Mouse (Mus musculus): Measurements from ENCODE around the gene Gria2.

Gria2 gene

DNA sequence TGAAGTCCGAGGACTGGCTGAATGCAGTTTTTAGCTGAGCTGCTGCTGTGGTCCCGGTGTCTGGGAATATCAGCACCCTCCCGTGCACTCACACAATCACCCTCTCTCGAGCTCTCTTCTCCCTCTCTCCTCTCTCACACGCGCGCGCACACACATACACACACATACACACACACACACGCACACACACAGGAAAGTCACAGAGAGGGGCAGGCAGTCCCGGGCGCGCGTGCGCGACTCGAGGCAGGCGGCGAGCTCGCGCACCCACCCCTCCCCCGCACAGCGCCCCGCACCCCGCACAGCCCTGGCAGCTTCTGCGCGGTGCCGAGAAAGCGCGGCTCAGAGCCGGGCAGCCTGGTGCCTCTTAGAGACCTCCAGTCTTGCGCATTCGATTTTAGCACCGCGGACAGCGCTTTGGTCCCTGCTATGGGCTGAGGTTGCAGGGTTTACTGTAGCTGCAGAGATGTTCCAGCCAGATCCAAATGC lies at the start of gene Gria2:
TSS of gene Gria2 (minus strand) at position 240 of the 486 bp plus-strand sequence.
- peak; percentile 78 for ATAC-seq (ENCODE audit: insufficient number of reproducible peaks, low FRiP score, low TSS enrichment)

- ATAC-seq (ENCODE audit: insufficient number of reproducible peaks, low FRiP score, low TSS enrichment) = no peak
Observed at GRCm38 (mm10) chr3:80850947-80851346, 48.3 kb upstream of the Gria2 start.

DNA sequence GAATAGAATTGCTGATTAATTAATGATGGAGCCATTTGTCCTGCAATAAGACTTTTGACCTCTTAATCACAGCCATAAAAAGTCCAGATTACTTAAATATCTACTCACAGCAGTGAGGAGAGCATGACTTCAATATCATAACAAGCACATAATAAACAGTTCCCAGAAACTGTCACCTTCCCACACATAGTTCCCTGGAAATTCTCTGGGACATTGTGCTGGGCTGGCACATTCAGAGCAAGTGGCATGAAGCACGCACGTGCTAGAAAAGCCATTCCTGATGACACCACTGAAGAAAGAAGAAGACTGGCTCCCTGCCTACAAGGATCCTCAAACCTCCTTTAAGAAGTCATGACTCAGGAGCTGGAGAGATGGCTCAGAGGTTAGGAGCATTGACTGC lies 43.0 kb upstream of the Gria2 start:
- no peak for ATAC-seq (ENCODE audit: insufficient number of reproducible peaks, low FRiP score, low TSS enrichment)

DNA sequence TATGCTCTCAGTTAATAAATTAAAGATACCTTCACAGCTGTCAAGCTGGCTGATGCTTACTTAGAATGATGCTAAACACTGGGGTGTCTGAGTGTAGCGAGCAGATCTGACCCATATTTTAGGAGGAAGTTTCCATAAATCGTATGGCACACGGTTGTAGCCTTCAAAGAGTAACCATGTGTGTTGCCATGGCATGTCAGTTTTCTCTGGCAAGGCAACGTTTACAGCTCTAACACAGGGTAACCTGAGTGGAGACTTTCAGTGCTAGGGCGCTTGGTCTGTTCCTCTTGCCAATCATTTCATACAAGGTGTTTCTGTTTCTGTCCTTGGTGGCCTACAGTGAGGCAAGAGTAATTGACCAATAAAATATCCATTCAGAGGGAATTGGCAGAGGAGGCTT lies 37.2 kb upstream of the Gria2 start:
- ATAC-seq (ENCODE audit: insufficient number of reproducible peaks, low FRiP score, low TSS enrichment) = no peak

- no peak for ATAC-seq (ENCODE audit: insufficient number of reproducible peaks, low FRiP score, low TSS enrichment)
Observed at GRCm38 (mm10) chr3:80837583-80837982, 34.9 kb upstream of the Gria2 start.

GRCm38 (mm10) chr3:80823975-80824374 lies 21.3 kb upstream of the Gria2 start:
- no peak for ATAC-seq (ENCODE audit: insufficient number of reproducible peaks, low FRiP score, low TSS enrichment)

DNA sequence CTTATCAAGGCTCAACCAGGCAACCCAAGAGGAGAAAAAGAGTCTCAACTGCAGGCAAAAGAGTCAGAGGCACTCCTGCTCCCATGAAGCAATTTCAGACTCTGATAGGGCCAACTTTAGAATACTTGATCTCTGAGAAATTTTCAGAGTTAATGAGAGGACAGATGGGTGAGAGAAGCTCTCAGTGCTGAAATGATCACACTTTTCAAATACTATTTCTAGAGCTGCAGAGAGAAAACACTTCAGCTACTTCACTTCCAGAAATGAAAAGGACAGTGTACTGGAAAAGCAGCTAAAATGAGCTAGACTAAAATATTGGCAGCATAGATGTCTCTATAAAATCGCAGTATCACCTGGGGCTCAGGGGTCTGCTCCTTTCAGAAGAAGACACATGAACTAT lies 16.0 kb upstream of the Gria2 start:
- no peak for ATAC-seq (ENCODE audit: insufficient number of reproducible peaks, low FRiP score, low TSS enrichment)

DNA sequence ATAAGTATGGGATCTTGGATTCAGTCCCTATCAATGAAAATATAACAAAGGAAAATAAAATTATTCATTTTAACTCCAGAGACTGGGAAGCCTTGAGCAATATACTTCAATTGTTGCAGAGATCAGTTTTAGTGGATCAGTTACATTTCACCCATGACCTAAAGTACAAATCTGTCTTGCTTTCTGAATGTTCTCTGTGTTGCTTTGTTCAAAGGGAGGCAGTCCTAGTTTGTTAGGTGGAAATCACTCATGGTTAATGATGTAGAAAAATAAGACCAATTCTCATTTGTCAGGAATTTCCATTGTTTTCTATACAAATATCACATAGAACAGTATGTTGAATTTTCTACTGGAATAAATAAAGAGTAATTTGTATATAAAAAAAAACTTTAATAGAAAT lies 11.1 kb upstream of the Gria2 start:
- no peak for ATAC-seq (ENCODE audit: insufficient number of reproducible peaks, low FRiP score, low TSS enrichment)

DNA sequence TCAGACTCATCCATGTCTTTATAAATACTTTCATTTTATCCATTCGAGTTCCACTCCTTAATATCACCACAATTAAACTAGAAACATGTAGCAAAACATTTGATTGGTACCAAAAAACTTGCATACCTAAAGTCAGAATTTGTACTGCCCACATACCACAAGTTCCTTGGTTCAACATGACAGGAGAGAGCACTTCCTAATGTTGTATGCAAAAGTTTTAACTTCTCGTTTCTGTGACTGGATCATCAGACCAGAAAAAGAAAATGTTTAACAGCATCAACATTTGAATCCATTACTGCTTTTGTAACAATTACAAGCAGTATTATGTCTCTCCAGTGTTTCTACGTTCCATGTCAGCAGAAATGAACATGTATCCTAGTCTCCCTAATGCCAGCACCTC lies 9.6 kb upstream of the Gria2 start:
- ATAC-seq (ENCODE audit: insufficient number of reproducible peaks, low FRiP score, low TSS enrichment) = no peak

- no peak for ATAC-seq (ENCODE audit: insufficient number of reproducible peaks, low FRiP score, low TSS enrichment)
Observed at GRCm38 (mm10) chr3:80805327-80805726, 2.7 kb upstream of the Gria2 start.

DNA sequence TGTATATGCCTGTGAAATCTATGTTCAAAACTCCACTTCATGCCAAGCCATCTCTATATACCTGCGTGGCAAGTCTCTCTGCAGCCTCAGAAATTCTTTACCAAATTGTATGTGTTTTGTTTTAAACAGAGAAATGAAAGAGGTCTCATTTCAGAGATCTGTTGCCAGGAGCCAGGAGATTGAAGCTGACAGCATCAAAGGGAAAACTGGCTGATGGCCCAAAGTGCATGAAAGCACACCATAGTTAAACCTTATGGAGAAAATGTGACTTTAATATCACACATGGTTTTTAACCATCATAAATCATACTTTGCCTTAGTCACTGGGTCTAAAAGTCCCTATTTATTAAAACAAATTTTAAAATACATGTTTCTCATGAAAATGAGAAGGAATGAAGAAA lies 1.2 kb upstream of the Gria2 start:
- ATAC-seq (ENCODE audit: insufficient number of reproducible peaks, low FRiP score, low TSS enrichment) = no peak

DNA sequence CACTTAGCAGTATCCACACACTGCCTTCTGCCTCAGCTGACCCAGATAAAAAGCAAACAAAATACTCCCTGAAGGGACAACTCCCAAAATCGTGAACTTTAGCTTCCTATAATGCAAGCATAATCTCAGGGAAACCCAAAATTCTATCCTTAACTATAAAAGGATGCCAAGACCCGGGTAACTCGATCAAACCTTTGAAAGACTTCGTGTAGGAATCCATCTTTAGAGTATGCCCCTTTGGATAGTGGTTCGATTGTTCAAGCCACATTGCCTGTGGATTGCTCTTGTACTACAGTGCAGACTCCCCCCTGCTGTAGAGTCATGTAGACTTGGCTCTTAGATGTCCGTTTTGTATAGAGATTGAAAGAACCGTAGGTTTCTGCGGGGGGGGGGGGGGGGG lies 576 bp upstream of the Gria2 start:
- ATAC-seq (ENCODE audit: insufficient number of reproducible peaks, low FRiP score, low TSS enrichment) = no peak

- no peak for ATAC-seq (ENCODE audit: insufficient number of reproducible peaks, low FRiP score, low TSS enrichment)
Observed at GRCm38 (mm10) chr3:80801827-80802310, 766 bp downstream of the Gria2 start.

- peak; percentile 31 for ATAC-seq (ENCODE audit: insufficient number of reproducible peaks, low FRiP score, low TSS enrichment)
Observed at GRCm38 (mm10) chr3:80800995-80801826, 1.4 kb downstream of the Gria2 start.

DNA sequence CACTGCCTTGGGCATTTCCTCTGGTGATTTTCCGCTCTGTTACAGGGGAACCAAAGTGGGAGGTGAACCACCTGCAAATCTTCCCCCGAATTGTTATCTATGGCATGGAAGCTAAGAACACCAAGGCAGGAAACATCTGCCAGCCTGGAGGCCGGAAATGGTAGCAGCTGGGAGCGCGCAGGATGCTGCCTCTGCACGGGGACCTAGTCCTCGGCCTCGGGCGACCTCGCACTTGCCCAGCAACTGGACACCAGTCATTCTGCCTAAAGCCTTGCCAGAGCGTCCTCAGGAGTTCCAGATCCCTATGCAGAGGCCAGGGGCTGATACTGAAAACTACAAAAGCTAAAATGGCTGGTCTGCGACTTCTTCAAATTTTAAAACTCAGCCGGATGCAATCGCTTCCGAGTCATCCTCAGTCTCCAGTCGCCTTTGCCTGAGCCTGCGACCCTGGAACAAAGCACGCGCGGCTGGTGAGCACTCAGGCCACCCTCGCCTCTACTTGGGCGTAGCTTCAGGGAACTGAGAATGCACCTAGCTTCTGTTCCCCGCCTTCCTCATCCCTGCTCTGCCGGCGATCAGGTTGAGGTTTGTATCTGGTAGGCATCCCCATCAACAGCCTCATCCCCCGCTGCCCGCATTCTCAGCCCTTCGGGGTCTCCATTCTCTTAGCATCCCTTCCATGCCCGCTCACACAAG lies 2.2 kb downstream of the Gria2 start:
- ATAC-seq (ENCODE audit: insufficient number of reproducible peaks, low FRiP score, low TSS enrichment) = peak; percentile 49

DNA sequence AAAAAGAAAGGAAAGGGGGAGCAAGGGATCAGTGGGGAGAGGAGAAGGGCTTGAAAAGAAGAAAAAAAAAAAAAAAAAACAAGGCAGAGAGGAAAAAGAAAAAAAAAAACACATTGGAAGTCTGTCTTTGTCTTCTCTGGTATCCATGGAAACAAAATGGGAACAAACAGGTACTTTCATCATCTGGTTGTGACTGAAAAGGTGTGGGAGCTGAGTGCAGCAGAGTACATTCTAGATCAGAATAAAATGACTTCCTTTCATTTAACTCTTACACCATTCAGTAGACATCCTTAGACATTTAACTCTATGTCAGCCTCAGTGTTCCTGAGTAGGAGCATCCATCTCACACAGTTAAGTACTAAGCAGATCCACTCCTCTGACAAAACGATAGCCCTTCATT lies 4.7 kb downstream of the Gria2 start:
- ATAC-seq (ENCODE audit: insufficient number of reproducible peaks, low FRiP score, low TSS enrichment) = no peak

GRCm38 (mm10) chr3:80796764-80797163 lies 5.9 kb downstream of the Gria2 start:
- no peak for ATAC-seq (ENCODE audit: insufficient number of reproducible peaks, low FRiP score, low TSS enrichment)

- ATAC-seq (ENCODE audit: insufficient number of reproducible peaks, low FRiP score, low TSS enrichment) = no peak
Observed at GRCm38 (mm10) chr3:80795284-80795683, 7.4 kb downstream of the Gria2 start.

- no peak for ATAC-seq (ENCODE audit: insufficient number of reproducible peaks, low FRiP score, low TSS enrichment)
Observed at GRCm38 (mm10) chr3:80787116-80787744, 15.4 kb downstream of the Gria2 start.

DNA sequence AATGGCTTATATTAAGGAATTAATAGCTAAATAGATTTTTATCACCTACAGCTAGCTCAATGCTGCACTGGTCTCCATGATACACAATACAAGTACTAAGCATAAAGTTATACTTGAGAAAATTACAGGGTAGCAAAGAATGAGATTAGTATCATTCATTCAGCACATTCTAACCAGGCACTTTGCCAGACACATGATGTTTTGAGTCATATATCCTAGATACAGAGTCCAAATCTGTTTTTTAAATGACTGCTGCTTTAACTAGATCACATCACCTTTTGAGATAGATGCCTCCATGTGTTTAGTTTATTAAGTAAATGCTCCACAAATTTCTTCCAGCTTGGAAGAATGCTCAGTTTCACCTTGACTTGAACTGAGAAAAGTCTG lies 21.5 kb downstream of the Gria2 start:
- ATAC-seq (ENCODE audit: insufficient number of reproducible peaks, low FRiP score, low TSS enrichment) = no peak

Data from cerebellum, adult (tissue).